Mouse (Mus musculus): ENCODE measurements around the gene Olfr303. TPM values are rescaled to one million over a fixed set of nuclear protein-coding genes. Genes with fewer than 3 reads are reported as not detected.
"Not testable (repeated sequence)": the region's sequence is repeated elsewhere in the genome, so short reads cannot be mapped to it uniquely, and the experiment has no call there.

Gene Olfr303
- not detected in 2 replicates for polyA plus RNA-seq (2016; fragmentation: Nextera tagmentation; extraction: Ambion mirVana)

DNA sequence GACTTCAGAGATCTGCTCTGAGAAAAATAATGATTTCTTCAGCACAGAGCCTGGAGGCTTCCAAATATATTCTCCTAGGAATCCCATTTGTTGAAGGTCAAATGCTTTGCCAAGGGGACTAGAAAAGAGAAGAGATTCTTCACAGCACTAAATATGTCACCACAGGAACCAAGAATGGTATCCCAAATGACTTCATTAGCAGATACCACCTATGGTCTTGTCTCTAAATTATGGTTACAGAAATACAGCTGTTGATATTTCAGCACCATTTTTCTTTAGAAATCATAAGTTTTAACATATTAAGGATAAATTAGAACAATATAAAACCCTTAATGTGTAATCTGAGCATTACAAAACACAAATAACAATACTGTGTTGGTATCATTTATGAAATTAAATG is at the start of gene Olfr303:
Gene Olfr303, minus strand, starts transcription at position 101 of the 400 bp plus-strand sequence.
- Histone ChIP-seq H3K27ac (no peak within 1 kb of the TSS), H3K36me3 (no peaks in the 10 kb centered on the region), H3K4me1 (no peaks in the 10 kb centered on the region), H3K4me2 (replicated peaks) (no peak within 1 kb of the TSS), H3K9ac (no peak within 1 kb of the TSS), H3K4me3 (no peak within 1 kb of the TSS), H3K27me3 (replicated peaks) (no peaks in the 10 kb centered on the region), H3K9me3 (no peaks in the 10 kb centered on the region)
- ATAC-seq (ENCODE audit: low FRiP score, low read depth), result no peak

DNA sequence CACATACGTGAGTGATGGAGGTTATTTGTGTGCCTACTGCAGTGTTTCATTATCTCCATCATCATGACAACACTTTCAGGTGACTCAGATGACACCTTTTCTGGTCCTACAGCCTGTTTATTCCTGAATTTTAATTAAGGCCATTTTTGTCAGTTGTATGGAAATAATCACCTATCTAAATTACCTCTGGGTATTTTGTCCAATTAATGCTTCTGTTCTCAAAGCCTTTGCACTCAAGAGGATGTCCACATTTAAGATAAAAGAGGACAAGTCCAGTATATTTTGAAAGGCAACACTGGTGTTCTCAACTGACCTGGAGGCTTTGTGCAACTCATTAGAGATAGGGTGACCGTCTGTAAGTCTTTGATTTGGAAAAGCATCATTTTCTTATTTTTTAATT is 6.0 kb upstream of the Olfr303 start, which contains the start of gene Olfr301:
Gene Olfr301, plus strand, starts transcription at position 301 of the 400 bp plus-strand sequence.
- H3K36me3 ChIP-seq, result no peaks in the 10 kb centered on the region
- no peak within 1 kb of the TSS for H3K9ac ChIP-seq
- H3K4me3 ChIP-seq, result no peak within 1 kb of the TSS
- ATAC-seq (ENCODE audit: low FRiP score, low read depth), result no peak
- H3K4me2 ChIP-seq (replicated peaks), result no peak within 1 kb of the TSS
- H3K9me3 ChIP-seq, result no peaks in the 10 kb centered on the region
- no peak within 1 kb of the TSS for H3K27ac ChIP-seq
- no peaks in the 10 kb centered on the region for H3K27me3 ChIP-seq (replicated peaks)
- H3K4me1 ChIP-seq, result no peaks in the 10 kb centered on the region
- 89% methylated on average over 2 of the region's 2 CpGs for WGBS

DNA sequence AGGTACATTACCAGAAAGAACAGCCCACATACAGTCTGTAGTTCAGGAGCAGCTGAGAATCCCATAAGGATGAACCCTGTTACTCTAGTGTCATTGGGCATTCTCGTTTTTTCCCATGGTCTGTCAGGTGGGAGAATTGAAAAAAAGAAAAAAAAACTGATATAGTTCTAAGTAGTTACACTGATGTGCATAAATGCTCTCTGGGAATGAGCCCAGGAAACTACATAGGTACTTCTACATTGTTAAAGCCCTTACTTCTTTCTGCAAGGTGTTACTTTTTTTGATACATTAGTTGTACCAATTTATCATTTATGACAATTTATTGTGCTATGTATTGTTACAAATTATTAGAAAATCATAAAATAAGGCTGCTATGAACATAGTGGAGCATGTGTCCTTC is 11.0 kb downstream of the Olfr303 start, which contains the start of gene Olfr304:
Gene Olfr304, minus strand, starts transcription at position 101 of the 400 bp plus-strand sequence.
- no peak within 1 kb of the TSS for H3K4me3 ChIP-seq
- ATAC-seq (ENCODE audit: low FRiP score, low read depth), result no peak
- WGBS, result 77% methylated on average over 1 of the region's 1 CpGs

DNA sequence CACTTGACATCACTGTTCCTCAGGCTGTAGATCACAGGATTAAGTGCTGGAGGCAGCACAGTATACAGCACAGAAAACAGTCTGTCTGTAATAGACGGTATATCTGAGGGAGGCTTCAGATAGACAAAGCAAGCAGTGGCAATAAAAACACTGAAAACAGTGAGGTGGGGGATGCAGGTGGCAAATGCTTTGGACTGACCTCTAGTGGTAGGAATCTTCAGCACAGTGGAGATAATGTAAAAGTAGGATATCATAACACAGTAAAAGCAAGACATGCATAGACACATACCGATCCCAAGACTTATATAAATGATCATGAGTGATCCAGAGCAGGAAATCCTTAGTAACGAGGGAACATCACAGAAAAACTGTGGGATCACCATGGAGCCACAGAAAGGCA is 11.8 kb downstream of the Olfr303 start:
- no peaks in the 10 kb centered on the region for H3K9me3 ChIP-seq
- no peaks in the 10 kb centered on the region for H3K36me3 ChIP-seq
- no peak overlapping the region for H3K9ac ChIP-seq
- H3K4me3 ChIP-seq, result no peak overlapping the region
- ATAC-seq (ENCODE audit: low FRiP score, low read depth), result no peak
- H3K27me3 ChIP-seq (replicated peaks), result no peaks in the 10 kb centered on the region
- H3K4me2 ChIP-seq (replicated peaks), result no peak overlapping the region
- no peaks in the 10 kb centered on the region for H3K4me1 ChIP-seq
- 59% methylated on average over 3 of the region's 3 CpGs for WGBS
- H3K27ac ChIP-seq, result no peak overlapping the region

More for the DNA sequence above, 11.0 kb downstream of the Olfr303 start, which contains the start of gene Olfr304:
- Histone ChIP-seq H3K36me3 (no peaks in the 10 kb centered on the region), H3K9me3 (no peaks in the 10 kb centered on the region), H3K9ac (no peak within 1 kb of the TSS), H3K4me2 (replicated peaks) (no peak within 1 kb of the TSS), H3K4me1 (no peaks in the 10 kb centered on the region), H3K27ac (no peak within 1 kb of the TSS), H3K27me3 (replicated peaks) (no peaks in the 10 kb centered on the region)

DNA sequence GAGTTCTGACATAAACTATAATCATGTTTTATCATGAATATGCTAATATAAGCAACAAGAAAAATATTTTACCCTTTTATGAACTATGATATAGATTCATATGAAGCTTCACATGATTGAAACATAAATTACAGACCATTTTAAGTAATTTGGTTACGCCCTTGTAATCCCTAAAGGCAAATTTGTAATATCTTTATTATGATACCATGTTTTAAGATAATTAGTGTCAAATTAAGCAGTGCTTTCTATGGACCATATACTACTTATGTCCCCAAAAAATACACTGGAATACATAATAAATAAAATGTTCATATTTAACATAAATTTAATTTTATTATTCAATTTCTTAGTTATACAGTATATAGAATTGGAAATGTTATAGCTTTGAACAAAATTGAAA is 30.8 kb downstream of the Olfr303 start, which contains the start of gene Olfr305:
Gene Olfr305, minus strand, starts transcription at position 101 of the 400 bp plus-strand sequence.
- H3K4me1 ChIP-seq, result no peaks in the 10 kb centered on the region
- 86% methylated on average over 1 of the region's 1 CpGs for WGBS
- ATAC-seq (ENCODE audit: low FRiP score, low read depth), result no peak

DNA sequence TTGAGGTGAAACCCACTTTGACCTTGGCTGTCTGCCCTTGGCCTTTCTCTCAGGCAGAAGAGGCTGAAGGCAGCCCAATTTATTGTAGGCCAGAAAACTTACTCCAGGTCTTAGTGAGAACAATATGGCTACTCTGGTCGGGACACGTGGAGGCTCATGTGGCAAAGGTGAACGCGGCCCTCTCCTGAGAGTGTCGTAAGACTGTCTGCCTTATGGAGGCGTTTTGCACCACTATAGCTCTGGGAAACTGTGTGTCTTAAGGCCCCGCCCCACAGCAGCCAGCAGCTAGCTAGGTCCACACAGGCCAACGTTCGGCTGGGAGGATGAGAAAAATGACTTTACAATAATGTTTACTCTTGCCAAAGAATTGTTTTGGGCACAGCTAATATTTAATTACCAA is 51.3 kb downstream of the Olfr303 start:
- not testable (repeated sequence) for H3K27ac ChIP-seq; H3K9ac ChIP-seq; H3K27me3 ChIP-seq (replicated peaks); H3K4me2 ChIP-seq (replicated peaks); H3K36me3 ChIP-seq; H3K4me3 ChIP-seq; ATAC-seq (ENCODE audit: low FRiP score, low read depth); H3K4me1 ChIP-seq; H3K9me3 ChIP-seq
- 90% methylated on average over 9 of the region's 9 CpGs for whole genome bisulfite sequencing

More for the DNA sequence above, 30.8 kb downstream of the Olfr303 start, which contains the start of gene Olfr305:
- Histone ChIP-seq H3K27me3 (replicated peaks) (no peaks in the 10 kb centered on the region), H3K27ac (no peak within 1 kb of the TSS), H3K36me3 (no peaks in the 10 kb centered on the region), H3K4me3 (no peak within 1 kb of the TSS), H3K9ac (no peak within 1 kb of the TSS), H3K9me3 (no peaks in the 10 kb centered on the region), H3K4me2 (replicated peaks) (no peak within 1 kb of the TSS)

DNA sequence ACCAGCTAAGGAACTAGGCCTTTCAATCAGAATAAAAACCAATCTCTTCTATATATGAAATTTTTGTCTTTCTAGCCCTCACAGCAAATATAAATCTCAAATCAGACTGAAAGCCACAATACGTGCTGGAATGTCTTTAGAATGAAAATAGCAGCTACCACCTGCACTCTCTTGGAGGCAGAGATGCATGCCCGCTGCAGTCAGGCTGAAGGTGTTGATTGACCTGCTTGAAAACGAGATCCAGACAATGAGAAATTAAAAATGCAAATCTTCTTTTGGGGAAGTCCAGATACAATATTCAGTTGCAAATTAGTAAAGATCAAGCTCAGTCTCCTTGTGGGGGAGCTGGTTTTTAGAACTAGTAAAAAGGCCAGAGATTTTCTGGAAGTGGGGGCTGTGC is 53.3 kb downstream of the Olfr303 start:
- H3K27me3 ChIP-seq (replicated peaks), result no peaks in the 10 kb centered on the region
- 75% methylated on average over 3 of the region's 3 CpGs for WGBS
- H3K27ac ChIP-seq, result no peak overlapping the region
- no peaks in the 10 kb centered on the region for H3K9me3 ChIP-seq
- no peak for ATAC-seq (ENCODE audit: low FRiP score, low read depth)
- H3K4me2 ChIP-seq (replicated peaks), result no peak overlapping the region
- H3K4me1 ChIP-seq, result no peaks in the 10 kb centered on the region
- no peaks in the 10 kb centered on the region for H3K36me3 ChIP-seq
- H3K4me3 ChIP-seq, result no peak overlapping the region
- no peak overlapping the region for H3K9ac ChIP-seq

DNA sequence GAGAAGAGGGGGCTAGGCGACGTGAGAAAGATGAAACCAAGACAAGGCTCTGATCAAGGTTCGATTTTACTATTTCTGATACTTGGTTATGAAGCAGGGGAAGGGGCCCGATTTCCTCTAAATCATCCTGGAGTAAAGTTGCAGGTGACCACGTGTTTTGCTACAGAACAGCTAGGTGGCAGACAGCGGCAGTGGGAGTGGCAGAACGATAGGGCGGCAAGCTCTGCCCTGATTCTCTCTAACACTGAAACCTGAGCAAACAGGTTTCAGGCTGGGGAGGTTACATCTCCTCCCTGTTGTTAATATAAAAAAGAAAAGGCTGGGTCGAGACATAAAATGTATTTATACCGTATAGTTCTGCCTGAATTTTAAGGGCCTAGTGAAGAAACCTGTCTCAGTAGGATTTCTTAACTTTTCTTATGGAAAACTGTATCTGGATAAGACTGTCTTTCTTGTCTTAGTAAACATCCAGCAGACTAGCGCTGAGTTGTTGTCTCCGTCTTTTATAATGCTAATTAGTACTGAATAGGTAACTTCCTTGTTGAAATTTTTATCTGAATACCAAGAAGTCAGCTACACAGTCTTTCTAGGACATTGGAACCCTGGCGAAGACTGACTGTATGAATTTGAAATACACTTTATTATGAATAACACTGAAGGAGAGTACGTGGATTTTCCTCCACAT is 54.6 kb downstream of the Olfr303 start:
- H3K27ac ChIP-seq, result no peak overlapping the region
- 77% methylated on average over 14 of the region's 14 CpGs for WGBS
- H3K4me2 ChIP-seq (replicated peaks), result no peak overlapping the region
- no peaks in the 10 kb centered on the region for H3K27me3 ChIP-seq (replicated peaks)
- no peak overlapping the region for H3K4me3 ChIP-seq
- no peaks in the 10 kb centered on the region for H3K9me3 ChIP-seq
- no peaks in the 10 kb centered on the region for H3K4me1 ChIP-seq
- ATAC-seq (ENCODE audit: low FRiP score, low read depth), result no peak
- H3K36me3 ChIP-seq, result no peaks in the 10 kb centered on the region
- H3K9ac ChIP-seq, result no peak overlapping the region

Other genes with a start within 250 kb of the Olfr303 start
- gene Vmn2r75, start 226.0 kb downstream of the Olfr303 start, polyA plus RNA-seq (2016; fragmentation: Nextera tagmentation; extraction: Ambion mirVana), result not detected in 2 replicates
- not detected in 2 replicates for gene Vmn2r76, start 151.5 kb downstream of the Olfr303 start, polyA plus RNA-seq (2016; fragmentation: Nextera tagmentation; extraction: Ambion mirVana)
- gene Olfr310, start 120.6 kb downstream of the Olfr303 start, polyA plus RNA-seq (2016; fragmentation: Nextera tagmentation; extraction: Ambion mirVana), result not detected in 2 replicates
- gene Olfr309, start 84.1 kb downstream of the Olfr303 start, polyA plus RNA-seq (2016; fragmentation: Nextera tagmentation; extraction: Ambion mirVana), result not detected in 2 replicates
- gene Olfr308, start 72.2 kb downstream of the Olfr303 start, polyA plus RNA-seq (2016; fragmentation: Nextera tagmentation; extraction: Ambion mirVana), result not detected in 2 replicates
- not detected in 2 replicates for gene Olfr307, start 60.2 kb downstream of the Olfr303 start, polyA plus RNA-seq (2016; fragmentation: Nextera tagmentation; extraction: Ambion mirVana)
- gene Olfr305, start 30.9 kb downstream of the Olfr303 start, polyA plus RNA-seq (2016; fragmentation: Nextera tagmentation; extraction: Ambion mirVana), result not detected in 2 replicates
- gene Olfr304, start 11.1 kb downstream of the Olfr303 start, polyA plus RNA-seq (2016; fragmentation: Nextera tagmentation; extraction: Ambion mirVana), result not detected in 2 replicates
- gene Olfr301, start 6.1 kb upstream of the Olfr303 start, polyA plus RNA-seq (2016; fragmentation: Nextera tagmentation; extraction: Ambion mirVana), result not detected in 2 replicates
- gene Olfr299, start 62.1 kb upstream of the Olfr303 start, polyA plus RNA-seq (2016; fragmentation: Nextera tagmentation; extraction: Ambion mirVana), result not detected in 2 replicates
- not detected in 2 replicates for gene Olfr298, start 94.7 kb upstream of the Olfr303 start, polyA plus RNA-seq (2016; fragmentation: Nextera tagmentation; extraction: Ambion mirVana)
- not detected in 2 replicates for gene Olfr297, start 122.2 kb upstream of the Olfr303 start, polyA plus RNA-seq (2016; fragmentation: Nextera tagmentation; extraction: Ambion mirVana)
- gene Olfr295, start 186.1 kb upstream of the Olfr303 start, polyA plus RNA-seq (2016; fragmentation: Nextera tagmentation; extraction: Ambion mirVana), result not detected in 2 replicates
- not detected in 2 replicates for gene Olfr294, start 218.9 kb upstream of the Olfr303 start, polyA plus RNA-seq (2016; fragmentation: Nextera tagmentation; extraction: Ambion mirVana)